Mouse (Mus musculus) liver, embryonic 11.5 days (tissue): ENCODE data around the gene Mtx3. TPM values are rescaled to one million over a fixed set of nuclear protein-coding genes. Genes with fewer than 3 reads are reported as not detected.
"Not testable (repeated sequence)": the region's sequence is repeated elsewhere in the genome, so short reads cannot be mapped to it uniquely, and the experiment has no call there.

Experiments
- ATAC-seq: fragments of 200-750 bp; cut with Nextera tagmentation; replicated peaks from 2 replicates; pipeline ENCODE4 v1.8.0; 2017; ENCODE audit warnings: moderate number of reproducible peaks, mild to moderate bottlenecking, moderate TSS enrichment, moderate library complexity; ENCODE audit not compliant: low FRiP score
- DNase-seq: peaks from one replicate; pipeline ENCODE4 v3.0.0-alpha.2; 2017; ENCODE audit warnings: low spot score
- H3K27ac ChIP-seq: fragments of 300-500 bp; sonication (generic); 2 replicates; pipeline ENCODE4 v1.5.1; 2014; ENCODE audit warnings: mild to moderate bottlenecking, low read depth, low read length, control low read depth
- H3K27me3 ChIP-seq: fragments of 300-500 bp; sonication (generic); replicated peaks from 2 replicates; pipeline ENCODE4 v1.6.1; 2014; ENCODE audit warnings: low read length, mixed read lengths; ENCODE audit not compliant: control insufficient read depth, insufficient read depth
- H3K36me3 ChIP-seq: fragments of 300-500 bp; sonication (generic); 2 replicates; pipeline ENCODE4 v1.6.1; 2014; ENCODE audit warnings: mild to moderate bottlenecking, low read length, moderate library complexity, mixed read lengths; ENCODE audit not compliant: control insufficient read depth, insufficient read depth
- H3K4me1 ChIP-seq: fragments of 300-500 bp; sonication (generic); replicated peaks from 2 replicates; pipeline ENCODE4 v1.6.1; 2014; ENCODE audit warnings: low read length, mixed read lengths; ENCODE audit not compliant: control insufficient read depth, insufficient read depth
- H3K4me2 ChIP-seq: fragments of 300-500 bp; sonication (generic); 2 replicates; pipeline ENCODE4 v1.6.1; 2014; ENCODE audit warnings: mild to moderate bottlenecking, control low read depth, moderate library complexity
- H3K4me3 ChIP-seq: fragments of 300-500 bp; sonication (generic); 2 replicates; pipeline ENCODE4 v1.5.1; 2014; ENCODE audit warnings: low read depth, low read length, control low read depth
- H3K9ac ChIP-seq: fragments of 300-500 bp; sonication (generic); 2 replicates; pipeline ENCODE4 v1.6.1; 2014; ENCODE audit warnings: low read depth, low read length, control low read depth
- H3K9me3 ChIP-seq: fragments of 300-500 bp; sonication (generic); 2 replicates; pipeline ENCODE4 v1.6.1; 2016; ENCODE audit warnings: low read length, inconsistent platforms, mixed read lengths; ENCODE audit not compliant: control insufficient read depth
- WGBS: fragments of 180-500 bp; shearing (Covaris S2); extraction: QIAGEN DNeasy Blood & Tissue Kit; methylation state at CpG from one replicate; pipeline ENCODE4 v1.1.7; 2014; 5-methylcytosine and 5-hydroxymethylcytosine counted together
- polyA plus RNA-seq: library from polyadenylated mRNA; unstranded; fragments of >200 nt; fragmentation: Nextera tagmentation; extraction: Ambion mirVana; gene quantifications from 2 replicates; pipeline ENCODE4 v1.2.1, GENCODE M21; 2014

The Mtx3 gene
- 2.8 and 3.2 TPM in 2 replicates for polyA plus RNA-seq

DNA sequence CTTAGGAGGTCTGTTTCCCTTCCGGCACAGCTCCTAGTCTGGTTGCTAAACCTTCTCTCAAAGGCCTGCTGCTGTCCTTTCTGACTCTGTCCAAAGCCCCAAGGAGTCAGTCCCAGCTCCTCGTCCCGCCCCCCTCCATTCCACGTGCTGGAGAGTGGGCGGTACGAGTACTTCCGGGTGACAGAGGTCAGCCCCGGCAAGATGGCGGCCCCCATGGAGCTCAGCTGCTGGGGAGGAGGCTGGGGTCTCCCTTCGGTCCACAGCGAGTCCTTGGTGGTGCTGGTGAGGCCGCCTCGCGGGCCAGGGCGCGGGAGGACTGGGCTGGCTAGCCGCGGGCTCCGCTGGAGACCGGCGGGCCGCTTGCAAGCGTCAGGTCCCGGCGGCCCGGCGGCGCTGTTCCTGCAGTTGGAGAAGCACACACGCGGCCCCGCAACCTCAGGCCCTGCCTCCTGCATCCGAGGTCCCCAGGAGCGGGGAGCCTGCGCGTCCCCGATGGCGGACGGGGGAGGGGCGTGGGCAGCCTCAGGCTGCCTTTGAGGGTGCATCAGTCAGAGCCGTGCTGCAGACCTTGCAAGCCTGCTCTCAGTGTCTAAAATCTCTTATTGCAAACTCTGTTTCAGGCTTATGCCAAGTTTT, at the start of gene Mtx3:
Gene Mtx3 (plus strand): TSS at position 175 of the 636 bp plus-strand sequence.
- peaks cover 3% of the 10 kb centered on the region; the same call in 1 of the 2 replicates for H3K36me3 ChIP-seq
- peak within 1 kb of the TSS; percentile 93 for H3K4me3 ChIP-seq
- DNase-seq (peak; percentile 86), ATAC-seq (peak; percentile 81)
- H3K27ac ChIP-seq: peak within 1 kb of the TSS; percentile 85
- H3K4me2 ChIP-seq: peak within 1 kb of the TSS; percentile 70
- WGBS: 2% methylated on average over 40 of the region's 40 CpGs
- peaks cover 13% of the 10 kb centered on the region for H3K4me1 ChIP-seq
- H3K27me3 ChIP-seq: no peaks in the 10 kb centered on the region
- H3K9ac ChIP-seq: peak within 1 kb of the TSS; percentile 90
- H3K9me3 ChIP-seq: no peaks in the 10 kb centered on the region

DNA sequence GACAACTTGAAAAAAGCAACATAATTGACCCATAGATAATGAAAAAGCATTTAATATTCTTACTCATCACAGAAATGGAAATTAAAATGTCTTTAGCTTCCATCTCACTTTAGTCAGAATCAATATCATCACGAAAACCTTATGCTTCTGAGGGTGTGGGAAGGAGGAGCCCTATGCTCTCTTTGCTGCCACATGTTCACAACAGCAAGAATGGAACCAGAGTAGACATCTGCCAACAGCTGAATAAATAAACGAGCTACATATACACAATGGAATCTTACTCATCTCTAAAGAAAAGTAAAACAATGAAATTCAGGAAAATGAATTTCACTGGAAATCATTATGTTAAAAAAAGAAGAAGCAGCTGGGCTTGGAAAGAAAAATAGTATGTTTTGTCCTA, 45.7 kb upstream of the Mtx3 start:
- Histone ChIP-seq H3K9me3 (no peaks in the 10 kb centered on the region), H3K36me3 (no peaks in the 10 kb centered on the region), H3K27me3 (peaks cover 21% of the 10 kb centered on the region), H3K4me3 (no peak overlapping the region), H3K4me1 (no peaks in the 10 kb centered on the region), H3K4me2 (no peak overlapping the region), H3K27ac (no peak overlapping the region), H3K9ac (no peak overlapping the region)
- 70% methylated on average over 2 of the region's 2 CpGs for WGBS
- DNase-seq: no peak
- ATAC-seq: no peak

DNA sequence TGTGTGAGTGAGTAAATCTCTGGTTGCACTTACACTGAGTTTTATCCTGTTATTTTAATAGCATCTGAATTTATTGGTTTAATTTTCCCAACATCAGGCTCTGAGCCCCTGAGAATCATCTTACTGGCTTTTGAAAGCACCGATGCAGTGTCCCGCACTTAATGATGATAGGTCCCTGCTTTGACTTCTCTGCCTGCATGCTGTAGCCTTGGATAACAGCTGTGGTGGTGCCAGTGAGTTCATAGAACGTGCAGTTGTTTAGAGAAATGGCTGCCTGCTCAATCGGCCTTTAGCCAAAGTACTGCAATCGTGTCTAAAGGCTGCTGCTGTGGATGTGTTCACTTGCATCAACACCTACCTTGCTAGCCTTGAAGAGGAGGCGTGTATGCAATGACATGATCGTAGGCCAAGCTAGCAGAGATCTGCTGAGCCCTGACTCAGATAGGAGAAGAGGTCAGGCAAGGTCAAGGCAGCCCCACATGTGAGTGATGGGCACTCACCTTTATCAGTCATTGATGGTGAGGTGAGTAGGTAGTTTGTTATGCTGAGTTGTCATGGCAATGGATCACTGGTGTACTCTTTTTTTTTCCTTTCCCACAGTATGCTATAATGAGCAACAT, 45.1 kb upstream of the Mtx3 start:
- Histone ChIP-seq H3K4me2 (no peak overlapping the region), H3K36me3 (no peaks in the 10 kb centered on the region), H3K27me3 (peaks cover 15% of the 10 kb centered on the region), H3K9me3 (no peaks in the 10 kb centered on the region), H3K4me1 (no peaks in the 10 kb centered on the region), H3K4me3 (no peak overlapping the region), H3K9ac (no peak overlapping the region), H3K27ac (no peak overlapping the region)
- DNase-seq (no peak), ATAC-seq (no peak)
- 67% methylated on average over 7 of the region's 7 CpGs for WGBS

DNA sequence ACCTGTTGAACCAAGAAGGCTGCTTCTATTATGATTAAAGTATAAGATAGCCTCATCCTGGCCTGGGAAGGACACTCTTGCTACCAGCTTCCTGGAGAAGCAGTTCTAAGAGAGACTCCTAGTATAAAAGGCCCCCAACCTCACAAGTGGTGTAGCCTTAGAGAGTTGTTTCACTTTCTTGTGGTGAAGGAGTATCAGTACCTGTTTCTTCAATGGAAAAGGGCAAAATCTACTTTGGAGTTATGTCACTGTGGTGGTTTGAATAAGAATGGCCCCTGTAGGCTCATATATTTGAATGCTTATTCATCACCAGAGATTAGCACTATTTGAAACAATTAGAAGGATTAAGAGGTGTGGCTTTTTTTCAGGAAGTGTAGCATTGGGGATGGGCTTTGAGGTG, 37.8 kb upstream of the Mtx3 start:
- Histone ChIP-seq H3K9ac (no peak overlapping the region), H3K4me1 (no peaks in the 10 kb centered on the region), H3K4me2 (no peak overlapping the region), H3K27ac (no peak overlapping the region), H3K4me3 (no peak overlapping the region), H3K36me3 (no peaks in the 10 kb centered on the region), H3K27me3 (no peaks in the 10 kb centered on the region), H3K9me3 (no peaks in the 10 kb centered on the region)
- DNase-seq: no peak
- ATAC-seq: no peak

DNA sequence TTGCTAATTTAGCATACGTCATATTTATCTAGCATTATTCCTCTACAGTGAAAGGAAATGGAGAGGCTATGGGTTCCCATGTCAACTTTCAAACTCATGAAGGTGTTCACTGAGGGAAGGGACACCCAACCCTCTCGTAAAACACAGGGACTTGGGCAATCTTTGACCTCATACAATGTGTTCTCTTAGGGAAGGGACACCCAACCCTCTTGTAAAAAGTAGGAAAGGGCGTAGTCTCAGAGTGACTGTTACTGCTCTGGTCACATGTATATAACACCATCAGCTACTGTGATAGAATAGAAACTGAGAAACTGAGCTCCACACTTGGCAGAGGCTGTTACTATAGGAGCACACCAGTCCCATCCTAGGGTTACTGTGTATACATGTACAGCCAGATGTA, 36.7 kb upstream of the Mtx3 start:
- DNase-seq (no peak), ATAC-seq (no peak)
- 85% methylated on average over 3 of the region's 3 CpGs for WGBS
- no peak overlapping the region for H3K4me3 ChIP-seq
- no peaks in the 10 kb centered on the region for H3K9me3 ChIP-seq
- H3K27ac ChIP-seq: no peak overlapping the region
- H3K27me3 ChIP-seq: no peaks in the 10 kb centered on the region
- H3K4me1 ChIP-seq: no peaks in the 10 kb centered on the region
- no peak overlapping the region for H3K4me2 ChIP-seq
- no peaks in the 10 kb centered on the region for H3K36me3 ChIP-seq
- no peak overlapping the region for H3K9ac ChIP-seq

DNA sequence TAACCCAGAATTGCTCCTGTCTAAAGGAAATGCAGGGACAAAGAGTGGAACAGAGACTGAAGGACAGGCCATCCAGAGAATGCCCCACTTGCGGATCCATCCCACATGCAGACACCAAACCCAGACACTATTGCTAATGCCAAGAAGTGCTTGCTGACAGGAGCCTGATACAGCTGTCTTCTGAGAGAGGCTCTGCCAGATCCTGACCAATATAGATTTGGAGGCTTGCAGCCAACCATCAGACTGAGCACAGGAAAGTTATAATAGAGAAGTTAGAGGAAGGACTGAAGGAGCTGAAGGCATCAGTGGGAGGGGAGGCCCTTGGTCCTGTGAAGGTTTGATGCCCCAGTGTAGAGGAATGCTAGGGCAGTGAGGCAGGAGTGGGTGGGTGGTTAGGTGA, 34.0 kb upstream of the Mtx3 start:
- not testable (repeated sequence) for H3K4me2 ChIP-seq, H3K4me1 ChIP-seq, H3K36me3 ChIP-seq, ATAC-seq, H3K9ac ChIP-seq, DNase-seq, H3K27me3 ChIP-seq, H3K4me3 ChIP-seq, H3K9me3 ChIP-seq, H3K27ac ChIP-seq
- WGBS: 79% methylated on average over 1 of the region's 1 CpGs

DNA sequence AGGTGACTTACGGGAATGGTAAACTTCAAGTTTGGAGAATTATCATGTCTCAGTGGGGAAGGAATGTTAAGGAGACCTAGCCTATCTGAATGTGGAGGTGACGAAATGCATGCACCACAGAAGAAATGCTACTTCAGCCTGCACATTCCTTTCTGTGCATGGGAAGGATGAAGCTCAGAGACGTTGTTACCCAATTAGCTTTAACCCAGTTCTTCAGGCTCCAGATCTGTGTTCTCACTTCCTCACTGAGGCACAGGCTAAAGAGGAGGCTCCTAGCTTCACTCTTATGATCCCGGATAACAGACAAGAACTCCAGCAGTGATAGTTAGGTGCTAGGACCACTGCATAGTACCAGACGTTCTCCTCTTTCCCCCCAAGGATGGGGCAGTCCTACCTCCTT, 28.2 kb upstream of the Mtx3 start:
- Histone ChIP-seq H3K27me3 (0 out of 2 replicates have a peak, but pooled peaks cover 2% of the 10 kb centered on the region), H3K9ac (no peak overlapping the region), H3K27ac (no peak overlapping the region), H3K4me2 (no peak overlapping the region), H3K36me3 (no peaks in the 10 kb centered on the region), H3K4me3 (no peak overlapping the region), H3K4me1 (no peaks in the 10 kb centered on the region), H3K9me3 (no peaks in the 10 kb centered on the region)
- DNase-seq: no peak
- ATAC-seq: no peak
- WGBS: 66% methylated on average over 5 of the region's 5 CpGs

DNA sequence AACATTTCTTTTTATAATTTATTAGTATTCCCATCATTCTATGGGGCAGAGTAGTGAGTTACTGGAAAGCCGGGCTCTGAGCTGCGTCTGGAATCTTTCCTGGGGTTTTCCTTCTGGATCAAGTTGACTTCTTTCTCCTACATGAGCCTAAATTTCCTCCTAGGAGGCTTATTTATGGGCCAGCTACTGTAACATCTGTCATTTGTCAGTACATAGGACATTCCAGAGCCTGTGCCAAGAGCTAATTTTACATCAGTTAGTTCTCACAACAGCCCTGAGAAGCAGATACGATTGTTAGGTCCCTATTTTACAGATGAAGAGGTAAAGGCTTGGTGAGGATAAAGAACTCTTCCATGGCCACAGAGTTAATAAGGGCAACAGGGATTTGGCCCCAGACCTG, 27.2 kb upstream of the Mtx3 start:
- Histone ChIP-seq H3K4me2 (no peak overlapping the region), H3K4me3 (no peak overlapping the region), H3K27ac (no peak overlapping the region), H3K27me3 (0 out of 2 replicates have a peak, but pooled peaks cover 2% of the 10 kb centered on the region), H3K9ac (no peak overlapping the region), H3K4me1 (no peaks in the 10 kb centered on the region), H3K9me3 (no peaks in the 10 kb centered on the region), H3K36me3 (no peaks in the 10 kb centered on the region)
- no peak for ATAC-seq
- WGBS: 74% methylated on average over 3 of the region's 3 CpGs
- no peak for DNase-seq

DNA sequence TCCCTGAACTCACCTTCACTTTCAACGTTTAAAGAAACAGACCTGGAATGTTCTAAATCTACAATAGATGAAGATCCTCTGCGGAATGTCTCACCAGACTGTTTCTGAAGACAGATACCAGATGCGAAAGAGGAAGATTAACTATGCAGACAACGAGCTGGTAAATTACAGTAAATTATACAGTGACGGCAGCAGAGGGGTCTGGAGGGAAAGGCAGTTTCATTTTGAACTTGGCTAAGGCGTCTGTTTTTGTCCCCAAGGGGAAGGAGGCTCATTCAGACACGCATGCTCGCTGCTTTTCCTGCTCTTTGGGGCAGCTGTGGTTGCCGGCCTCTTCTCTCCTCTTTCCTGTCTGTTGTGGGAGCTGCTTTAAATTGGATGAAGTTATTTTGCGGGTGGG, 15.7 kb upstream of the Mtx3 start:
- Histone ChIP-seq H3K4me1 (no peaks in the 10 kb centered on the region), H3K9ac (no peak overlapping the region), H3K27ac (no peak overlapping the region), H3K36me3 (no peaks in the 10 kb centered on the region), H3K9me3 (no peaks in the 10 kb centered on the region), H3K4me3 (no peak overlapping the region), H3K4me2 (no peak overlapping the region), H3K27me3 (no peaks in the 10 kb centered on the region; the same call in 1 of the 2 replicates)
- ATAC-seq (no peak), DNase-seq (no peak)
- 48% methylated on average over 10 of the region's 10 CpGs for WGBS
